Mouse (Mus musculus) spleen, postnatal 36 days (tissue): ENCODE data around the gene Dock8.
"Not testable (repeated sequence)": the region's sequence is repeated elsewhere in the genome, so short reads cannot be mapped to it uniquely, and the experiment has no call there.

Experiments
- DNase-seq, 2 experiments: peaks; one replicate each; pipeline ENCODE4 v3.0.0; 2022; ENCODE audit warnings: low spot score in 2 of 2, mixed read lengths in 1 of 2

Dock8 gene

GRCm38 (mm10) chr19:24998561-24998960, 773 bp upstream of the Dock8 start:
- no peak for DNase-seq

DNA sequence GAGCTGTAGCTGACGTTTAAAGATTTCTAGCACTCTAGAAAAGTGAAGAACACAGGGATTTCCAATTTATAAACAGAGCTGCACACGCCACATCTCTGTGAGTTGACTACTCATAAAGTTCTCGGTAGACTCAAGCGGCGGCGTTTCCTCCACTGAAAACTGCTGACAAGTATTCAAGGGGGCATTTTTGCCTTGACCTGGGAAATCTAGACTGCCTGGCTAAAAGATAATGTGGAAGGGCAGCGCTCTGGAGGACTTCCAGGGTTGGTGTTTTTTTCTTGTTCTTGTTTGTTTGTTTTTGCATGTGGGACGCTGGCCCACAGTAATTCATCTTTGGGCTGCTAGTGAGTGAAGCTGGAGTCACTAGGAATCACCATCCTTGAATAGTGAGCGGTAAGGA, 819 bp downstream of the Dock8 start:
- DNase-seq = no peak

DNA sequence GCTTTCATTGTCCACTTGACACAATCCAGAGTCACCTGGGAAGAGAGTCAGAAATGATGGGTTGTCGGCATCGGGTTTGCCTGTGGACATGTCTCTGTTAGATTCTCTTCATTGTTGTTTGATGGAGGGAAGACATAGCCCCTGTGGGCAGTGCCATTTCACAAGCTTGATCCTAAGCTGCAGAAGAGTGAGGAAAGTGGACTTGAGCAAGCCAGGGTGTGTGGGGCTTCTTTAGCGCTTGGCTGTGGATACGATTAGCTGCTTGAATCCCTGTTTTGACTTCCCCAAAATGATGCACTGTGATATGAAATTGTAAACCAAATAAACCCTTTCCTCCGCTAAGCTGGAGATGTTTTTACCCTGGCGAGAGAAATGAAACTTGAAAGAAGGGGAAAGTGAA, 2.7 kb downstream of the Dock8 start:
- peak; percentile 12 to 44 for DNase-seq

GRCm38 (mm10) chr19:25002828-25003227, 3.5 kb downstream of the Dock8 start:
- peak; percentile 82 to 83 for DNase-seq

GRCm38 (mm10) chr19:25003810-25004209, 4.5 kb downstream of the Dock8 start:
- DNase-seq = no peak

DNA sequence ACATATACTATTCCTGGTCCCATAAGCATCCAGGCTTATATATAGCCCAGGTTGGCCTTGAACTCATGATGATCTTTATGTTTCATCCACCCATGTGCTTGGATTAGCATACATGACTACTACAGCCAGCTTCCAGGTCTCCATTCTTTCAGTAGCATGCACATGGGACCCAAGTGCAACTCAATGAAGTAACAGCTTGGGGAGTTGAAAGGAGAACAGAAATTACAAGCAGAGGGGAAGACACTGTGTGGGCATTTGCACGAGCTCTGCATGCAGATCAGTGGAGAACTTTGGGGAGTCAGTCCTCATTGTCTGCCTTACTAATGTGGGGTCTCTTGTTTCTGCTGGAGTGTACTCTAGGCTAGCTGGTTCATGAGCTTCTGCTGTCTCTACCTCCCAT, 7.4 kb downstream of the Dock8 start:
- no peak for DNase-seq

GRCm38 (mm10) chr19:25008509-25008908, 9.2 kb downstream of the Dock8 start:
- DNase-seq = no peak

DNA sequence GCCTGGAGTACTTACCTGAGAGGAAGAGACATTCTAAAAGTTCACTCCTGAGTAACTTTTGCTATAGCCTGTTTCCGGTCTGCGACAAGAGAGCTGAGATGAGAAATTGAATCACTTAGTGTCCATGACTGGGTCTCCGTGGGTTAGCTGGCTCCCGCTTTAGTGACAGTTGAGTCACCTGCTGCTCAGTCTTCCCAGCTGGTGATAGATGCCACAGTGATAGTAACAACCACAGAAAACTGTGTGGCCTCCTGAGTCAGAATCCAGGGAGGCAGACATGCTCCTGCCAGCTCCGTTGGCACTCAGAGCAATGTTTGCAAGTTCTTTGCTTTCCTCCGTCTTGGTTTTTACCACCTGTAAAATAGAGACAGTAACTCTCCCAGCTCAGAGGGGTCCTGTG, 23.4 kb downstream of the Dock8 start:
- DNase-seq = no peak

GRCm38 (mm10) chr19:25031765-25032164, 32.4 kb downstream of the Dock8 start:
- DNase-seq = no peak

DNA sequence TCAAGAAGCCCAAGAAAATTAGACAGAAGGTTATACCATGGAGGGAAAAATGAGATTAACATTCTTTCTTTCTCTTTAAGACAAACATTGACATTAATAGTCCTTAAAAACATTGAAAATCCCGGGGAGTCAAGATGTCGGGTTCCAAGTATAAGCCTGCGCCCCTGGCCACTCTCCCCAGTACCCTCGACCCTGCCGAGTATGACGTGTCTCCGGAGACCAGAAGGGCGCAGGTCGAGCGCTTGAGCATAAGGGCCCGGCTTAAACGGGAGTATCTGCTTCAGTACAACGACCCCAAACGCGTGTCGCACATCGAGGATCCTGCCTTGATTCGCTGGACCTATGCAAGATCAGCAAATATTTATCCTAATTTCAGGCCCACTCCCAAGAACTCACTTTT, 33.7 kb downstream of the Dock8 start:
- not testable (repeated sequence) for DNase-seq

GRCm38 (mm10) chr19:25035825-25036224, 36.5 kb downstream of the Dock8 start:
- no peak for DNase-seq

GRCm38 (mm10) chr19:25036784-25037183, 37.5 kb downstream of the Dock8 start:
- no peak for DNase-seq

GRCm38 (mm10) chr19:25037249-25037648, 37.9 kb downstream of the Dock8 start:
- no peak for DNase-seq

DNA sequence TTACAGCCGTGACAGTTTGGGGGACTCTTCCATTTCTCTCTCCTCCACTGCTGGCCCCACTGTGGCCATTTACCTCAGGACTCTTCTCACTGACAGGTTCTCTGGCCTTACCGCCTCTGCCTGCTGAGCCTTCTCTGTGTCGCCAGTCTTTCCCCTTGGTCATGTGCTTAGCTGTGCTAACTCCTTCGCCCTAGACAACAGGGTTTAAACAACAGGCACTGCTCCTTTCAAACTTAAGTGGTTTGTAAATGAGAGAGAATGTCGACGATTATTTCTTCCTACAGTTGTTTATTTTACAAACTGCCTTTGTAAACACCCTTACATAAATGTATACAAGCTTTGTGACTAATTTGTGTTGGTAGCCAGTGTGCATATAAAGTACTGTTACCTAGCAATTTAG, 39.0 kb downstream of the Dock8 start:
- no peak for DNase-seq

DNA sequence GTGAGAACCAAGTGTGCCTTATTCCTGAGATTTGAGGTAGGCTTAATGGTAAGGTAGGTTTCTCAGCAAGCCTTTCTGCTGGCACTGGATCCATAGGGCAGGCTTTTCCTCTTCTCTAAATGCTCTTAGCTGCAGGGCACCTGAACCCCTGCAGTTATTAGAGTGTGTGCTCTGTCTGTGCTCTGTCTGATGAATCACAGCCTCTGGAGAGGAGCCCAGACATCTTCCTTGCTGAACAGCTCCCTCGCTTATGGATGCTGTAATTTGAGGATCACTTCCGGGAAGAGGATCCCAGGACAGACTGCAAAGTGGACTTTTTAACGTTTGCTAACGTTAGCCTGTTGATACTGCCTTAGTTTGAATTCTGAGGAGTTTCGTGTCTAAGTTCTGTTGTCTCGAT, 41.9 kb downstream of the Dock8 start:
- DNase-seq = no peak

- no peak for DNase-seq
Observed at GRCm38 (mm10) chr19:25042973-25043372, 43.6 kb downstream of the Dock8 start.

DNA sequence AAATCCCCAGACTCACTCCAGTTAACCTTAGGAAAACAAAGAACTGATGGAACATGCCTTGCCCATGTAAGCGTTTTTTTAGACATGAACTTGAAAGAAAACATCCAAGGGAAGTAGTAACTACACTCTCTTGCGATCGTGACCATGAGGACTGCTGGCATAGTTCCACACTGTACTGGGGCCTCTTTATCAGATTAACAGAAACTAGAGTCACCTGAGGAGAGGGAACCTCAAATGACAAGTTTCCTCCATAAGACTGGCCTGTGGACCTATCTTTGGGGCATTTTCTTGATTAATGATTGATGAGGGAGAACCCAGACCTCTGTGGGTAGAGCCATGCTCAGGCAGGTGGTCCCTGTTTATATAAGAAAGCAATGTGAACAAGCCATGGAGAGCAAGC, 44.7 kb downstream of the Dock8 start:
- no peak for DNase-seq

- DNase-seq = peak; percentile 84 to 87
Observed at GRCm38 (mm10) chr19:25052355-25052754, 53.0 kb downstream of the Dock8 start.

- no peak for DNase-seq
Observed at GRCm38 (mm10) chr19:25053152-25053551, 53.8 kb downstream of the Dock8 start.

DNA sequence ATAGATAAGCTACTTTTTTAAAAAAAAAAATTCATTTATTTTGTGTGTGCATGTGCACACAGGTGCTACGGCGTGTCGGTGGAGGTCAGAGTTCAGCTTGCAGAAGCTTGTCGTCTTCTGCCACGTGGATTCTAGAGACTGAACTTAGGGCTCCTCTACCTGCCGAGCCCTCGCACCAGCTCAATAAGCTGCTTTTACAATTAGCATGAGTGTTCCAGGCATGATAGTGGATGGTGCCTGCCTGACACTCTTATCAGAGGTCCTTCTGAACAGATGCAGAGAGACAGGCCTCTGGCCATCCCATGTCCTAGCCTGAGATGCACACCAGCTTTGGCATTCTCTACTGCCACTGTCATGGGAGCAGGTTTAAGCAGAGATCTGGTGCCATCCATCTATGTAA, 55.7 kb downstream of the Dock8 start:
- DNase-seq = no peak

- DNase-seq = no peak
Observed at GRCm38 (mm10) chr19:25055559-25055958, 56.2 kb downstream of the Dock8 start.

GRCm38 (mm10) chr19:25056224-25056623, 56.9 kb downstream of the Dock8 start:
- no peak for DNase-seq

- no peak for DNase-seq
Observed at GRCm38 (mm10) chr19:25057826-25058225, 58.5 kb downstream of the Dock8 start.

GRCm38 (mm10) chr19:25059847-25060364, 60.6 kb downstream of the Dock8 start:
- DNase-seq = no peak

DNA sequence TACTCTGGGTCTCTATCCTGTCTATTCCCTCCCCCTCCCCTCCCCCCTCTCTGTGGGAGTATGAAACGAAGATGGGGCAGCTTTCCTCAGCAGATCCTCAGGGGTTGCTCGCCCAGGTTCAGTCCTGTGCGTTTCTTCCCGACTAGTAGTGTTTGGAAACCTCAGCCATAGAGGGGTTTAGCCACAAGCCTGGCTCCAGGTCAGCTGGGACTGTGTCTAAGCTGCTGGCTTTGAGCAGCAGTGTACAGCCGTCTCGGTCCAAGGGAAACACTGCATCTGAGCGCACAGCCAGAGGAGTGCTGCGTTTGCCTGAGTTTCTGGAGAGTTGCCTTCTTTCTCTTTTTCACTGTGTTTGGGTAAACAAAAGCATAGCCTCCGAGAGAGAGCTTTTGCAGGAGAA, 61.0 kb downstream of the Dock8 start:
- no peak for DNase-seq
